Mouse (Mus musculus) MEL-GATA-1-ER (cell line): ENCODE measurements at regions not wholly inside any gene's neighbourhood (a gene's known extent, or its start where the extent isn't known, plus 50 kb on each side); places are given as distances from the start of the nearest gene placed in this dataset.

Source experiments
- DNase-seq: peaks from one replicate; pipeline ENCODE4 v3.0.0-alpha.2; 2012; ENCODE audit warnings: low read depth; ENCODE audit errors: extremely low read depth

- no peak for DNase-seq
Observed at GRCm38 (mm10) chr4:45590836-45591235, 58.6 kb upstream of the Shb start.

- no peak for DNase-seq
Observed at GRCm38 (mm10) chr4:45588322-45588721, 56.1 kb upstream of the Shb start.

- DNase-seq, result no peak
Observed at GRCm38 (mm10) chr4:45587202-45587601, 54.9 kb upstream of the Shb start.

GRCm38 (mm10) chr4:45586310-45586709 lies 54.0 kb upstream of the Shb start:
- no peak for DNase-seq

- no peak for DNase-seq
Observed at GRCm38 (mm10) chr4:45585188-45585820, 53.0 kb upstream of the Shb start.

- no peak for DNase-seq
Observed at GRCm38 (mm10) chr4:45583966-45584365, 51.7 kb upstream of the Shb start.

GRCm38 (mm10) chr4:45582496-45582895 lies 50.2 kb upstream of the Shb start:
- DNase-seq, result no peak
